Mouse (Mus musculus) MEL (cell line): Measurements from ENCODE around the gene Fap. TPM values are rescaled to one million over a fixed set of nuclear protein-coding genes. Genes with fewer than 3 reads are reported as not detected.
A peak's percentile ranks its signal among the peaks of the same experiment; 100 is the strongest.

Source experiments
- DNase-seq: peaks from one replicate; pipeline ENCODE4 v3.0.0; 2011; ENCODE audit warnings: low read depth, low spot score
- H3K27ac ChIP-seq: 2 replicates; pipeline ENCODE4 v1.5.1; 2012; ENCODE audit warnings: low read depth, mild to moderate bottlenecking, control low read depth, low read length, moderate library complexity; ENCODE audit not compliant: control insufficient read depth
- H3K27me3 ChIP-seq, 2 experiments: fragments of 150-350 bp in 1 of 2; sonication (generic) in 1 of 2; 2 replicates each; pipeline ENCODE4 v1.6.1; 2012; ENCODE audit warnings: low read length in 2 of 2, mild to moderate bottlenecking in 2 of 2, improper control_type of control experiment in 1 of 2, moderate library complexity in 1 of 2; ENCODE audit not compliant: insufficient read depth in 2 of 2, control insufficient read depth in 1 of 2
- H3K36me3 ChIP-seq, 2 experiments: 2 replicates each; pipeline ENCODE4 v1.6.1; 2012 to 2014; ENCODE audit warnings: low read length in 2 of 2, improper control_type of control experiment in 1 of 2, inconsistent platforms in 1 of 2, mild to moderate bottlenecking in 1 of 2; ENCODE audit not compliant: insufficient read depth in 2 of 2, control insufficient read depth in 1 of 2
- H3K4me1 ChIP-seq, 2 experiments: fragments of 150-350 bp in 1 of 2; sonication (generic) in 1 of 2; 2 replicates each; pipeline ENCODE4 v1.6.1; 2012; ENCODE audit warnings: low read length in 2 of 2, improper control_type of control experiment in 1 of 2, mild to moderate bottlenecking in 1 of 2; ENCODE audit not compliant: insufficient read depth in 2 of 2, control insufficient read depth in 1 of 2
- H3K4me3 ChIP-seq, 2 experiments: fragments of 150-350 bp in 1 of 2; sonication (generic) in 1 of 2; 2 replicates each; pipeline ENCODE4 v1.5.1; 2012; ENCODE audit warnings: low read depth in 2 of 2, low read length in 2 of 2, mild to moderate bottlenecking in 2 of 2, moderate library complexity in 2 of 2, control low read depth in 1 of 2, improper control_type of control experiment in 1 of 2; ENCODE audit not compliant: control insufficient read depth in 1 of 2, insufficient read depth in 1 of 2
- H3K79me2 ChIP-seq: 2 replicates; pipeline ENCODE4 v1.6.1; 2012; ENCODE audit warnings: mild to moderate bottlenecking, low read length, moderate library complexity; ENCODE audit not compliant: control insufficient read depth, poor library complexity, insufficient read depth
- H3K9ac ChIP-seq: 2 replicates; pipeline ENCODE4 v1.6.1; 2012; ENCODE audit warnings: low read depth, mild to moderate bottlenecking, control low read depth, low read length, moderate library complexity; ENCODE audit not compliant: control insufficient read depth, poor library complexity, severe bottlenecking
- H3K9me3 ChIP-seq: fragments of 150-350 bp; sonication (generic); replicated peaks from 2 replicates; pipeline ENCODE4 v1.6.1; 2012; ENCODE audit warnings: mild to moderate bottlenecking, low read length, improper control_type of control experiment, moderate library complexity; ENCODE audit not compliant: insufficient read depth
- BHLHE40 ChIP-seq: IDR thresholded peaks from 2 replicates; pipeline ENCODE4 v1.6.1; 2012; ENCODE audit warnings: low read depth, mild to moderate bottlenecking, inconsistent platforms, low read length, improper control_type of control experiment, borderline replicate concordance
- CHD1 ChIP-seq: IDR thresholded peaks from 2 replicates; pipeline ENCODE4 v1.6.1; 2012; ENCODE audit warnings: low read depth, mild to moderate bottlenecking, inconsistent platforms, low read length, improper control_type of control experiment
- CTCF ChIP-seq, 3 experiments: IDR thresholded peaks in 2 of 3; conservative IDR thresholded peaks in 1 of 3; 2 replicates each; pipeline ENCODE4 v1.5.1; 2011 to 2012; ENCODE audit warnings: low read length in 3 of 3, low read depth in 2 of 3, mild to moderate bottlenecking in 2 of 3, improper control_type of control experiment in 1 of 3, inconsistent platforms in 1 of 3, mixed read lengths in 1 of 3, moderate library complexity in 1 of 3; ENCODE audit not compliant: control insufficient read depth in 1 of 3, insufficient read depth in 1 of 3, poor library complexity in 1 of 3, severe bottlenecking in 1 of 3
- E2F4 ChIP-seq: IDR thresholded peaks from 2 replicates; pipeline ENCODE4 v1.6.1; 2011; ENCODE audit warnings: low read depth, low read length, improper control_type of control experiment, borderline replicate concordance
- GABPA ChIP-seq: IDR thresholded peaks from 2 replicates; pipeline ENCODE4 v1.6.1; 2012; ENCODE audit warnings: low read depth, mild to moderate bottlenecking, inconsistent platforms, low read length, improper control_type of control experiment, moderate library complexity
- GATA1 ChIP-seq: IDR thresholded peaks from 2 replicates; pipeline ENCODE4 v1.6.1; 2011; ENCODE audit warnings: low read depth, low read length, improper control_type of control experiment
- MAFK ChIP-seq: IDR thresholded peaks from 2 replicates; pipeline ENCODE4 v1.6.1; 2011; ENCODE audit warnings: low read depth, mild to moderate bottlenecking, low read length, improper control_type of control experiment, borderline replicate concordance
- MAZ ChIP-seq: IDR thresholded peaks from 2 replicates; pipeline ENCODE4 v1.6.1; 2012; ENCODE audit warnings: low read depth, mild to moderate bottlenecking, inconsistent platforms, low read length, improper control_type of control experiment
- MEF2A ChIP-seq: IDR thresholded peaks from 2 replicates; pipeline ENCODE4 v1.6.1; 2014; ENCODE audit warnings: low read depth, mild to moderate bottlenecking, inconsistent platforms, low read length, improper control_type of control experiment; ENCODE audit not compliant: poor library complexity, insufficient replicate concordance, severe bottlenecking; ENCODE audit errors: extremely low read depth
- MYC ChIP-seq: IDR thresholded peaks from 2 replicates; pipeline ENCODE4 v1.6.1; 2011; ENCODE audit warnings: low read depth, mild to moderate bottlenecking, low read length, improper control_type of control experiment, moderate library complexity
- NRF1 ChIP-seq: IDR thresholded peaks from 2 replicates; pipeline ENCODE4 v1.6.1; 2014; ENCODE audit warnings: low read depth, mild to moderate bottlenecking, inconsistent platforms, low read length, improper control_type of control experiment, moderate library complexity; ENCODE audit not compliant: poor library complexity, insufficient read depth, severe bottlenecking
- POLR2A ChIP-seq, 2 experiments: IDR thresholded peaks; 2 replicates each; pipeline ENCODE4 v1.6.1; 2011 to 2012; ENCODE audit warnings: low read length in 2 of 2, mild to moderate bottlenecking in 2 of 2, control low read depth in 1 of 2, improper control_type of control experiment in 1 of 2, low read depth in 1 of 2, moderate library complexity in 1 of 2; ENCODE audit not compliant: control insufficient read depth in 1 of 2, insufficient read depth in 1 of 2, poor library complexity in 1 of 2
- POLR2AphosphoS2 ChIP-seq: IDR thresholded peaks from 2 replicates; pipeline ENCODE4 v1.6.1; 2011; ENCODE audit warnings: low read length, improper control_type of control experiment
- RAD21 ChIP-seq: IDR thresholded peaks from 2 replicates; pipeline ENCODE4 v1.6.1; 2011; ENCODE audit warnings: mild to moderate bottlenecking, low read depth, low read length, improper control_type of control experiment
- RCOR1 ChIP-seq: IDR thresholded peaks from 2 replicates; pipeline ENCODE4 v1.6.1; 2012; ENCODE audit warnings: low read depth, mild to moderate bottlenecking, inconsistent platforms, low read length, improper control_type of control experiment
- SMC3 ChIP-seq: IDR thresholded peaks from 2 replicates; pipeline ENCODE4 v1.6.1; 2011; ENCODE audit warnings: low read depth, low read length, improper control_type of control experiment
- TCF12 ChIP-seq: IDR thresholded peaks from 2 replicates; pipeline ENCODE4 v1.6.1; 2014; ENCODE audit warnings: low read depth, mild to moderate bottlenecking, inconsistent platforms, low read length, improper control_type of control experiment, moderate library complexity
- UBTF ChIP-seq: IDR thresholded peaks from 2 replicates; pipeline ENCODE4 v1.6.1; 2012; ENCODE audit warnings: low read depth, mild to moderate bottlenecking, inconsistent platforms, low read length, improper control_type of control experiment, moderate library complexity, borderline replicate concordance; ENCODE audit not compliant: insufficient read depth
- ZKSCAN1 ChIP-seq: IDR thresholded peaks from 2 replicates; pipeline ENCODE4 v1.6.1; 2012; ENCODE audit warnings: low read depth, mild to moderate bottlenecking, inconsistent platforms, low read length, improper control_type of control experiment, moderate library complexity
- ZMIZ1 ChIP-seq: IDR thresholded peaks from 2 replicates; pipeline ENCODE4 v1.6.1; 2012; ENCODE audit warnings: low read depth, mild to moderate bottlenecking, inconsistent platforms, low read length, improper control_type of control experiment, moderate library complexity
- polyA plus RNA-seq, 2 experiments: library from polyadenylated mRNA; stranded (reverse) in 1 of 2; unstranded in 1 of 2; fragments of >175 nt in 1 of 2; fragments of >200 nt in 1 of 2; gene quantifications; 2 replicates each; pipeline versions ENCODE4 v1.2.1 to v1.2.4; 2012; ENCODE audit warnings: low replicate concordance in 2 of 2, low read depth in 1 of 2; ENCODE audit not compliant: insufficient read length in 2 of 2, insufficient read depth in 1 of 2, missing spikeins in 1 of 2
- total RNA-seq: library from RNA; depleted of rRNA; stranded (reverse); fragments of 300-350 nt; gene quantifications from 2 replicates; pipeline ENCODE4 v1.2.3, GENCODE M21; 2012

Gene Fap
- total and polyA plus RNA-seq, 3 experiments = 0.17 to 0.23 TPM; not detected in 1

GRCm38 (mm10) chr2:62489832-62490231 lies 84.0 kb downstream of the Fap start:
- TF ChIP-seq ZMIZ1 = no peak
- TF ChIP-seq SMC3 = no peak
- TF ChIP-seq MYC = no peak
- TF ChIP-seq MAZ = no peak
- no peak for TF ChIP-seq POLR2A (IDR thresholded peaks at IDR 0.05; ENCODE audit: control insufficient read depth in 1 of 2, insufficient read depth in 1 of 2, low read depth in 1 of 2, low read length in 2 of 2, poor library complexity in 1 of 2)
- no peak for TF ChIP-seq BHLHE40
- TF ChIP-seq UBTF = no peak
- no peak for TF ChIP-seq GATA1
- no peak for TF ChIP-seq E2F4
- TF ChIP-seq MAFK = no peak
- TF ChIP-seq GABPA = no peak
- TF ChIP-seq NRF1 = no peak
- TF ChIP-seq MEF2A = no peak
- TF ChIP-seq POLR2AphosphoS2 = no peak
- no peak for TF ChIP-seq RCOR1
- TF ChIP-seq CHD1 = no peak
- no peak for TF ChIP-seq TCF12
- no peak for TF ChIP-seq ZKSCAN1
- TF ChIP-seq CTCF (IDR thresholded peaks at IDR 0.05 in 2 of 3, conservative IDR thresholded peaks at IDR 0.05 in 1 of 3; ENCODE audit: control insufficient read depth in 1 of 3, insufficient read depth in 1 of 3, low read depth in 2 of 3, low read length in 3 of 3, poor library complexity in 1 of 3, severe bottlenecking in 1 of 3) = no peak
- TF ChIP-seq RAD21 = no peak
- no peaks in the 10 kb centered on the region for H3K27me3 ChIP-seq
- H3K36me3 ChIP-seq = no peaks in the 10 kb centered on the region
- no peaks in the 10 kb centered on the region for H3K9me3 ChIP-seq
- no peaks in the 10 kb centered on the region for H3K79me2 ChIP-seq
- H3K4me3 ChIP-seq = no peak overlapping the region
- no peaks in the 10 kb centered on the region for H3K4me1 ChIP-seq
- DNase-seq = no peak
- no peak overlapping the region for H3K9ac ChIP-seq
- no peak overlapping the region for H3K27ac ChIP-seq

- Histone ChIP-seq H3K27ac (no peak overlapping the region), H3K36me3 (no peaks in the 10 kb centered on the region), H3K4me1 (no peaks in the 10 kb centered on the region), H3K79me2 (no peaks in the 10 kb centered on the region), H3K4me3 (no peak overlapping the region), H3K9ac (no peak overlapping the region), H3K9me3 (no peaks in the 10 kb centered on the region), H3K27me3 (no peaks in the 10 kb centered on the region; a peak in 1 of 4 replicates)
- no peak for TF ChIP-seq POLR2A (IDR thresholded peaks at IDR 0.05; ENCODE audit: control insufficient read depth in 1 of 2, insufficient read depth in 1 of 2, low read depth in 1 of 2, low read length in 2 of 2, poor library complexity in 1 of 2)
- TF ChIP-seq CTCF (IDR thresholded peaks at IDR 0.05 in 2 of 3, conservative IDR thresholded peaks at IDR 0.05 in 1 of 3; ENCODE audit: control insufficient read depth in 1 of 3, insufficient read depth in 1 of 3, low read depth in 2 of 3, low read length in 3 of 3, poor library complexity in 1 of 3, severe bottlenecking in 1 of 3) = peak in 1 of 3 experiments; percentile 11; a peak in 1 of 6 replicates
- 0 out of 2 replicates have a peak, but pooled peaks have one; percentile 4 for TF ChIP-seq RAD21
- no peak for DNase-seq
Measured at GRCm38 (mm10) chr2:62484906-62485305, 89.0 kb downstream of the Fap start.
